Mouse (Mus musculus): ENCODE results near the gene Hormad1. TPM values are rescaled to one million over a fixed set of nuclear protein-coding genes. Genes with fewer than 3 reads are reported as not detected.
"Not testable (repeated sequence)": the region's sequence is repeated elsewhere in the genome, so short reads cannot be mapped to it uniquely, and the experiment has no call there.

The Hormad1 gene
- total RNA-seq, 2 experiments from 2014 or later = not detected

DNA sequence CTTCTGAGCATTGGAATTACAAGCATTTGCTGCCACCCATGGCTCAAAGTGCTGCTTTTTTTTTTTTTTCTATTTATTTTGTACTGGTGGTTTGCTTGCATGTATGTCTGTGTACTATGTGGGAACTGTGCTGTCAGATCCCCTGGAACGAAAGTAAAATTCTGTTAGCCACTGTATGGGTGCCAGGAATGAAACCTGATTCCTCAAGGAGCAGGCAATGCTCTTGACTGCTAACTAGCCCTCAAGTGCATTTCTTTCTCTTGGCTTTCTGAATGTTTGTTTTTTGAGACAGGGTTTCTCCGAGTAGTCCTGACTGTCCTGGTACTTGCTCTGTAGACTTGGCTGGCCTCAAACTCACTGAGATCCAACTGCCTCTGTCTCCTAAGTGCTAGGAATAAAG is 2.3 kb downstream of the Hormad1 start:
- DNase-seq = no peak

GRCm38 (mm10) chr3:95569585-95569984 is 10.1 kb downstream of the Hormad1 start:
- DNase-seq = no peak

- no peak for DNase-seq
Observed at GRCm38 (mm10) chr3:95587754-95588603, 28.5 kb downstream of the Hormad1 start.

GRCm38 (mm10) chr3:95588604-95589086 is 29.2 kb downstream of the Hormad1 start, which contains the start of gene Golph3l:
Gene Golph3l, plus strand, starts transcription at chr3:95588934.
- peak; percentile 97 for DNase-seq

GRCm38 (mm10) chr3:95598734-95599133 is 39.3 kb downstream of the Hormad1 start:
- DNase-seq = no peak

DNA sequence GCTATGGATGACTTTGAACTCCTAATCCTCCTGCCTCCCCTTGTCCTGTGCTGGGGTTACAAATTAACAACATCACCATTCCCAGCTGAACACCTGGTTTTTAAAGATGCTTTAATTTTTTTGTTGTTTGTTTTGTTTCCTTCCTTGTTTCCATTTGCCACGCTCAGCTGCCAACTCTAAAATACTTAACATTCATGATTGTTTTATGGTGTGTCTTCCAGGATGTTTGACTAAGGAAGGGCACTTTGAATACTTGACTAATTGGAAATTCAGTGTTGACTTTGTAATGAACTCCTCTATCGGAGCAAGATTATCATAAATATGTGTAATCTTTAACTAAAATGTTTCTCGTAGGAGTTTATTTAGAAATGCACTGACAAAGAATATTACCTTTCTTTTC is 41.8 kb downstream of the Hormad1 start:
- DNase-seq = no peak

GRCm38 (mm10) chr3:95606096-95606495 is 46.6 kb downstream of the Hormad1 start:
- DNase-seq = no peak

DNA sequence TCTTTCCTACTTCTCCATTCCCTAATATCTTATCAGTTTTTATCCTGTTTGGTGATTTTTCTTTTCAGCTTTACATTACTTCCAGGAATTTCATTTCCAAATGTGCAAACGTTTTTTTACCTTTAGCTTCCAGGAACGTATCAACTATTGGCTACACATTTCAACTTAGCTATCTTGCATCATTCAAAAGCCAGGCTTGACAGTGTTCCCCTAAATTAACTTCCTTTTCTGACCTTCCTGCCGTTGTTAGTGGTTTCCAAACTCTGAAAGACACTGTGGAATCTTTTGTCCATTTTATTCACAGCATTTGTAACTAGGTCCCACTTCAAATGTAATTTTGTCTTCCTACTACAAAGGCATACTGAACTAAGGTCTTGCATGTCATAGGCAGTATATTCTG is 49.7 kb downstream of the Hormad1 start:
- DNase-seq = no peak

- DNase-seq = no peak
Observed at GRCm38 (mm10) chr3:95613996-95614395, 54.5 kb downstream of the Hormad1 start.

- no peak for DNase-seq
Observed at GRCm38 (mm10) chr3:95618511-95618910, 59.0 kb downstream of the Hormad1 start.

GRCm38 (mm10) chr3:95621241-95621640 is 61.8 kb downstream of the Hormad1 start:
- DNase-seq = no peak

- not testable (repeated sequence) for DNase-seq
Observed at GRCm38 (mm10) chr3:95622421-95622820, 62.9 kb downstream of the Hormad1 start.

DNA sequence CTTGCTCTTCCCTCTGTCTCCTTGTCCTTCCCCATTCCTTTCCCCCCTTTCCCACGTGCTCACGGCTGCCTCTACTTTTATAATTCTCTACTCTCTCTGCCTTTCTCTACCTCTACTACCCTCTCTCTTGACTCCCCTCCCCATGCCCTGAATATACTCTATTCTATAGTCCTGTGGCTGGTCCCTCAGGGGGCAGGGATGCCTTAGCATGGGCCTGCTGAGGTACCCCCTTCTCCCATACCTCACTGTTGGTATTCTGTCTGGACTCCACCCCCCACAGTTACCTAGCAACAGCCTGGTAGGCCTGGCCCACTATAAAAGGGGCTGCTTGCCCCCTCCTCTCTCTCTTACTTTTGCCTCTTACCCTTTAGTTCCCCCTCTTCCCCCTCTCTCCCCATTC is 64.1 kb downstream of the Hormad1 start:
- DNase-seq = no peak

GRCm38 (mm10) chr3:95623991-95624515 is 64.6 kb downstream of the Hormad1 start:
- not testable (repeated sequence) for DNase-seq

GRCm38 (mm10) chr3:95624628-95625503 is 65.4 kb downstream of the Hormad1 start, which contains the start of gene Ensa:
Gene Ensa, plus strand, starts transcription at chr3:95624993.
- DNase-seq = peak; percentile 98

DNA sequence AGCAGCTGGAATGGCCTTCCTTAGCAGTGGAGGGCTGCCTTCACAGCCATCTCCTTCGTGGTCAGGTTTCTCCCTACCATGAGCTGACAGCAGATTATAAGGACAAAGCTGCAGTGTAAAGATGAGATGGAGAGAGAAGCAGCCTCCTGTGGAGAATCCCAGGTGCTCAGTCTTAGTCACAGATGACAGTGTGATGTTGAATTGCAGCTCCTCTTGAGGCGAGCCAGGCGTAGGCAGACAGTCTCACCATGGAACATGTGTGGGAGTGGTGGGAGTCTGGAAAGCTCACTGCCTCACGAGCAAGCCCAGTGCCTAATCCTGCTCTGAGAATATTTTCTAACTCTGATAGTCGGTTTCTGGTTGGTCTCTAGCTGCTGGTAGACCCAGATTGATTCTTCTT is 68.3 kb downstream of the Hormad1 start:
- DNase-seq = no peak

DNA sequence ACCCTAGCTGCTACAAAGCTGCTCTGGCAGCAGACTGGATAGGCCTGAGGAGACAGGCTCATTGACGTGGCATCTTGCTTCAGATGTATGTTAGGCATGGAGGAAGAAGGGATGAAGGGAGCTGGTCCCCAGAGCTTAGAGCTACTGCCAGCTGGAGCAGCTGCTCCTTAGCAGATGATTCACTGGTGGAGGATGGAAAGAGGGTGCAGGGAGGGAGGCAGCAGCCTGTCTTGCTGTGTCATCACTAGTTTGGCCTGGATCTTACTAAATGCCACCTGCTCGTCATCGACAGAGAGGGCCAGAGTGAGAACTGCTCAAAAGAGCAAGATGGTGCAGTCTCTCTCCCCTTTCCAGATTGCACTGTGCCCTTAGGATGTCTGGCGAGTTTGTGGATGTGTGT is 70.3 kb downstream of the Hormad1 start:
- DNase-seq = peak; percentile 21

DNA sequence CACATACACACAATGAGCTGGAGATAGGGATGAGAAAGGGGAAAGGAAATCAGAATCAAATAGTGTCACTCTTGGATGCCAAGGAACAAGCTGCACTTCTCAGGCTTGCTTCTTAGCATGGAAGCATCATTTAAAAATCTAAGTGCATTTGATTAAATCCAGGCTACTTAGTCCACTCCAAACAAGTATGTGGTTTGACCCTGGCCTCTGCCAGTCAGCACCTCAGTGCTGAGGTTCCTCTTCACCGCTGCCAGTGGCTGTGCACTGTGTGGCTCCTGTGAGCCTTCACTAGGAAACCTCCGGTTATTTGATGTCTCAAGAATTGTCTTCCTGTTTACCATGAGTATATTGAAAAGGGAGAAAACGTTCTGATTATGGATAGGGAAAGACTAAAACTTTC is 71.4 kb downstream of the Hormad1 start:
- DNase-seq = no peak

GRCm38 (mm10) chr3:95631304-95631703 is 71.8 kb downstream of the Hormad1 start:
- DNase-seq = no peak

DNA sequence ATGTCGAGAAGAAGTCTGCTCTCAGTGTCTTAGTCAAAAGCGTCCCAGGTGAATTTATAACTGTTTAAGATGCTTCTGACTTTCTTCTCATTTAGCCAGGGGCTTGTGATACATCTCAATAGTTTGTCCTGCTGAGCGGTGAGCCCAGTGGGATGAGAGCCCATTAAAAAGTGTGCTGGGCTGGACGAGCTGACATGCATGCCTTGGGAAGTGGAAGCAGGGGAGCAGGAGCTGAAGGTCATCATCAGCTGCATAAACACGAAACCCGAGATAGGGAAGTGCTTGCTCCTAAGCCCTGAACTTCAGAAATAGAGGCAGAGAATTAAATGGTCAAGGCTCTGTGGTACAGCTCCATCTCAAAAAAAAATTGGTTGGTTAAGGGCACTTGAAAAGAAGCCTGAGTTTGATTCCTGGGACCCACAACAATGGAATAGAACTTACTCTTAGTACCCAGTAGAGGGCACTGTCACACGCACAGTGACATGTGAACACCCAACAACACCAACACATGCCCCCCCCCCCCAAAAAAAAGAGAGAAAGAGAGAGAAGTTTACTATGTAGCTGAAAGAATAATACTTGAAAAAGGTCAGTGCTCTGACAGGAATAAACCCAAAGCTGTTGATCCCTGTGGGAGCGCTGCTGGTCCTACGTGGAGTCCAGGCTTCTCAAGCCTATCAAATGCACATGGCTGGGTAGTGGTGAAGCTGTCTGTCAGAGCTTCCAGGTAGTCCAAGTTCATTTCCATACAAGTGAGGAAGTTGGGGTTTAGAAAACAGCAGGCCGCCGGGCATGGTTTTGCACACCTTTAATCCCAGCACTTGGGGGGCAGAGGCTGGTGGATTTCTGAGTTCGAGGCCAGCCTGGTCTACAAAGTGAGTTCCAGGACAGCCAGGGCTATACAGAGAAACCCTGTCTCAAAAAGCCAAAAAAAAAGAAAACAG is 73.4 kb downstream of the Hormad1 start:
- DNase-seq = no peak

- DNase-seq = no peak
Observed at GRCm38 (mm10) chr3:95635636-95636035, 76.2 kb downstream of the Hormad1 start.

All from gastrocnemius, postnatal 25 days (tissue).